Mouse (Mus musculus) forebrain, embryonic 15.5 days (tissue): Measurements from ENCODE around the gene Slc22a21. TPM values are rescaled to one million over a fixed set of nuclear protein-coding genes. Genes with fewer than 3 reads are reported as not detected.

Source experiments
- ATAC-seq: fragments of 200-750 bp; cut with Nextera tagmentation; replicated peaks from 2 replicates; pipeline ENCODE4 v1.8.0; 2017; ENCODE audit warnings: mild to moderate bottlenecking, moderate TSS enrichment, moderate library complexity
- H3K27ac ChIP-seq: fragments of 300-500 bp; sonication (generic); replicated peaks from 2 replicates; pipeline ENCODE4 v1.5.1; 2015; ENCODE audit warnings: mild to moderate bottlenecking, inconsistent platforms
- H3K27me3 ChIP-seq: fragments of 300-500 bp; sonication (generic); 2 replicates; pipeline ENCODE4 v1.6.1; 2015; ENCODE audit warnings: inconsistent platforms
- H3K36me3 ChIP-seq: fragments of 300-500 bp; sonication (generic); 2 replicates; pipeline ENCODE4 v1.6.1; 2015; ENCODE audit warnings: mild to moderate bottlenecking, inconsistent platforms
- H3K4me1 ChIP-seq: fragments of 300-500 bp; sonication (generic); 2 replicates; pipeline ENCODE4 v1.6.1; 2015; ENCODE audit warnings: inconsistent platforms
- H3K4me2 ChIP-seq: fragments of 300-500 bp; sonication (generic); replicated peaks from 2 replicates; pipeline ENCODE4 v1.6.1; 2015; ENCODE audit warnings: mild to moderate bottlenecking, inconsistent platforms
- H3K4me3 ChIP-seq: fragments of 300-500 bp; sonication (generic); 2 replicates; pipeline ENCODE4 v1.5.1; 2015; ENCODE audit warnings: mild to moderate bottlenecking, inconsistent platforms
- H3K9ac ChIP-seq: fragments of 300-500 bp; sonication (generic); replicated peaks from 2 replicates; pipeline ENCODE4 v1.6.1; 2015; ENCODE audit warnings: mild to moderate bottlenecking, inconsistent platforms
- H3K9me3 ChIP-seq: fragments of 300-500 bp; sonication (generic); 2 replicates; pipeline ENCODE4 v1.6.1; 2016; ENCODE audit warnings: inconsistent platforms
- WGBS: fragments of 180-500 bp; shearing (Covaris S2); methylation state at CpG from one replicate; pipeline ENCODE4 v1.1.7; 2015; ENCODE audit warnings: mixed read lengths; 5-methylcytosine and 5-hydroxymethylcytosine counted together
- polyA plus RNA-seq: library from polyadenylated mRNA; unstranded; fragments of >200 nt; fragmentation: Nextera tagmentation; extraction: Ambion mirVana; gene quantifications from 2 replicates; pipeline ENCODE4 v1.2.1, GENCODE M21; 2015

The Slc22a21 gene
- polyA plus RNA-seq, 1 experiment from 2014 or later, result 1.2 TPM

DNA sequence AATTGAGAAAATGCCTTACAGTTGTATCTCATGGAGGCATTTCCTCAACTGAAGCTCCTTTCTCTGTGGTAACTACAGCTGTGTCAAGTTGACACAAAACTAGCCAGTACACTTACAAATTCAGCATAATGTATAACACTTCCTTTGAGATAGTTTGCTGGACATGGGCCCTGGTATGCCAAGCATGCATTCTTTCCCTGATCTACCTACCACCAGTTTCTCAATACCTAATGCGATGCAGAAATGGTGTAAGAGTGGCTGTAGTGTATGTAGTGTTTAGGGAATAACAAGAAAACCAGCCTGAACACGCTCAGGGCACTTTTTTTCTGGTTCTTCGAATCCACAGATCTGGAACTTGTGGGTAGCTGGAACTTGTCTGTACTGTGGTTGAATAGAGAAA lies 51.5 kb downstream of the Slc22a21 start:
- H3K27me3 ChIP-seq, result no peaks in the 10 kb centered on the region
- H3K27ac ChIP-seq, result no peak overlapping the region
- no peak overlapping the region for H3K9ac ChIP-seq
- no peak for ATAC-seq
- H3K36me3 ChIP-seq, result no peaks in the 10 kb centered on the region
- no peak overlapping the region for H3K4me3 ChIP-seq
- H3K9me3 ChIP-seq, result no peaks in the 10 kb centered on the region
- no peaks in the 10 kb centered on the region for H3K4me1 ChIP-seq
- H3K4me2 ChIP-seq, result no peak overlapping the region
- 84% methylated on average over 3 of the region's 3 CpGs for WGBS

DNA sequence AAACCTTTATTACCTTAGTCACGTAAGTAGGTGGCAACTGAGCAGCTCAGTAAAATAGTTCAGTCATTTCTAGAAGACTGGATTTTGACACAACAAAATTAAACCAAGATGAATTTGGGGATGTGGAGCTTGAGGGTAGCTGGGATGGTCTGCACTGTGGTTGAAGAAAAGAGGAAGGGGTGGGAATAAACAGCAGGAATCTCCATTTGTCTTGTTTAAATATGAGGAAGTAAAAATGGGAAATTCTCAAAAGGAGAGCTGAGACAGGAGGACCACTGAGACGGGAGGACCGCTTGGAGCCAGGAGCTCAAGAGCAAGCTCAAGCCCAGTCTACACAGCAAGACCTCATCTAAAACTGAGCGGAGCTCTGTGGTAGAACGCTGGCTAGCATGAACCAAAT lies 53.8 kb downstream of the Slc22a21 start:
- no peaks in the 10 kb centered on the region for H3K36me3 ChIP-seq
- ATAC-seq, result no peak
- H3K4me3 ChIP-seq, result no peak overlapping the region
- WGBS, result 93% methylated on average over 5 of the region's 5 CpGs
- no peak overlapping the region for H3K27ac ChIP-seq
- H3K4me2 ChIP-seq, result no peak overlapping the region
- no peaks in the 10 kb centered on the region for H3K9me3 ChIP-seq
- no peak overlapping the region for H3K9ac ChIP-seq
- no peaks in the 10 kb centered on the region for H3K27me3 ChIP-seq
- no peaks in the 10 kb centered on the region for H3K4me1 ChIP-seq

DNA sequence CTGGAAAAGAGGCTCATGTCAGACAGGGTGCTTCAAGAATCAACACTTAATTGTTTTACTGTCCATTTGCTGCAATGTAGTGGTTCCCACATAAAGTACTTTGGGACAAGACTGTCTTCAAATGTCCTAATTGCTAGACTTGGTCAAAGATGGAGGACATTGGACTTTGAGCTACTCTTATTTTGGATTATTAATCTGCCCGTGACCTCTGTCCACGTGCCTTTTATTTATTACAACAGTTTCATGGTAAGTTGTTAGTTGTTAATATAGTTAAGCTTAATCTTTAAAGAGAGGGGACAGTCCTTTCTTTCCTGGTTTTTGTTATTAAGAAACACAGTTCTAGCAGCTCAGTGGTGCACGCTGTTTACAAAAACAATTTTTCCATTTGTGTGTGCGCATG lies 61.3 kb downstream of the Slc22a21 start:
- H3K27ac ChIP-seq, result no peak overlapping the region
- no peaks in the 10 kb centered on the region for H3K9me3 ChIP-seq
- no peaks in the 10 kb centered on the region for H3K4me1 ChIP-seq
- no peak overlapping the region for H3K4me2 ChIP-seq
- no peak overlapping the region for H3K9ac ChIP-seq
- no peaks in the 10 kb centered on the region for H3K27me3 ChIP-seq
- no peak for ATAC-seq
- WGBS, result 94% methylated on average over 4 of the region's 4 CpGs
- H3K4me3 ChIP-seq, result no peak overlapping the region
- H3K36me3 ChIP-seq, result no peaks in the 10 kb centered on the region

DNA sequence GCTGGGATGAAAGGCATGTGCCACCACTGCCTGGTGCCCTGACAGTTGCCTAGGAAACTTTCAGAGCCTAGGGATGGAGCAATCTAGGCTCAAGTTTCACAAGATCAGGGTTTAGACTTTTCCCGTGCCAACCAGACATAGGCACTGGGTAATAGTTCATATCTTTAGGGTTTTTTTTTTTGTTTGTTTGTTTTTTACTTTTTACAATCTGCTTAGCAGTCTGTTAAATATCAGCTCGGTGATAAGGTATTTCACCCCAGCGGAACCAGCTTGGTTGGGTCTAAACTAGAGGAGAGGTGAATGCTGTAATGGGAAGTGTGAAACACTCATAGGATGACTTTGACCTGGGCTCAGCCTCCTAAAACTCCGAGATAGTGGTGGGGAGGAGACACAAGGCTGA lies 69.1 kb downstream of the Slc22a21 start:
- ATAC-seq, result no peak
- H3K27me3 ChIP-seq, result no peaks in the 10 kb centered on the region
- WGBS, result 82% methylated on average over 4 of the region's 4 CpGs

DNA sequence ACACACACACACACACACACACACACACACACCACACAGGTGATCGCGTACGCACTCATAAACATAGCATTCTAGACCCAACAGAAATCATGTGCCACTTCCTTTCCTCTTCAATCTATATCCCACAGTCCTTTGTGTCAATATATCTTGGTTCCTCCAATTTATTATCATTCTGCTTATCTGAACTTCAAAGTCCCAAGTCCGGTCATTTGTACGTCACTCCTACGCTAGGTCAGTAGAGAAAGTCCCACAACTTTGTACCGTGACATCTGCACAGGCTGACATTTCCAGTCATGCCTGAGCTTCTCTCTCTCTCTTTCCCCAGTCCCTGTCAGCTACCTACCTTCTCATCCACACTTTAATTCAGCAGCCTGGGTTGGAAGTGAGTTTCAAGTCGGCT lies 71.4 kb downstream of the Slc22a21 start:
- ATAC-seq, result no peak
- 93% methylated on average over 8 of the region's 8 CpGs for WGBS
- H3K9ac ChIP-seq, result no peak overlapping the region

More for the DNA sequence above, 69.1 kb downstream of the Slc22a21 start:
- Histone ChIP-seq H3K27ac (no peak overlapping the region), H3K4me2 (no peak overlapping the region), H3K9ac (no peak overlapping the region), H3K9me3 (no peaks in the 10 kb centered on the region), H3K4me3 (no peak overlapping the region), H3K4me1 (no peaks in the 10 kb centered on the region), H3K36me3 (no peaks in the 10 kb centered on the region)

DNA sequence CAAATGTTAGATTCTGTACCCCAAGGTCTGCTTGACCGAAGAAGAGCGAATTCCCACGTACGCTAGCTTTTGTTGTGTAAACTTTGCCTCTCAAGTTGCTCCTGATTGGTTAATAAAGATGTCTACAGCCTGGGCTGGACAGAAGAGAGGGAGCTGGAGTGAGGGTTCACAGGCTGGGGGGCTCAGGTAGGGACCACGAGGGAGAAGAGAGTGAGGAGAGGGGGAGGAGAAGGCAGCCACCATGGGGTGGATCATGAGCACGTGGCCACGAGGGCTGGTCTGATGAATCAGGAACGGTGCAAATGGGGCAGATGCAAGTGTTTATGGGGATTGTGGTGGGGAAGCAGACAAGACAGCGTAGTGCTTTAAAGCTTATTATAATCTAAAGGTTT lies 75.6 kb downstream of the Slc22a21 start:
- H3K27me3 ChIP-seq, result no peaks in the 10 kb centered on the region
- WGBS, result 84% methylated on average over 9 of the region's 9 CpGs

More for the DNA sequence above, 71.4 kb downstream of the Slc22a21 start:
- Histone ChIP-seq H3K27me3 (no peaks in the 10 kb centered on the region), H3K9me3 (no peaks in the 10 kb centered on the region), H3K36me3 (no peaks in the 10 kb centered on the region), H3K4me3 (no peak overlapping the region), H3K4me1 (no peaks in the 10 kb centered on the region), H3K27ac (no peak overlapping the region), H3K4me2 (no peak overlapping the region)

DNA sequence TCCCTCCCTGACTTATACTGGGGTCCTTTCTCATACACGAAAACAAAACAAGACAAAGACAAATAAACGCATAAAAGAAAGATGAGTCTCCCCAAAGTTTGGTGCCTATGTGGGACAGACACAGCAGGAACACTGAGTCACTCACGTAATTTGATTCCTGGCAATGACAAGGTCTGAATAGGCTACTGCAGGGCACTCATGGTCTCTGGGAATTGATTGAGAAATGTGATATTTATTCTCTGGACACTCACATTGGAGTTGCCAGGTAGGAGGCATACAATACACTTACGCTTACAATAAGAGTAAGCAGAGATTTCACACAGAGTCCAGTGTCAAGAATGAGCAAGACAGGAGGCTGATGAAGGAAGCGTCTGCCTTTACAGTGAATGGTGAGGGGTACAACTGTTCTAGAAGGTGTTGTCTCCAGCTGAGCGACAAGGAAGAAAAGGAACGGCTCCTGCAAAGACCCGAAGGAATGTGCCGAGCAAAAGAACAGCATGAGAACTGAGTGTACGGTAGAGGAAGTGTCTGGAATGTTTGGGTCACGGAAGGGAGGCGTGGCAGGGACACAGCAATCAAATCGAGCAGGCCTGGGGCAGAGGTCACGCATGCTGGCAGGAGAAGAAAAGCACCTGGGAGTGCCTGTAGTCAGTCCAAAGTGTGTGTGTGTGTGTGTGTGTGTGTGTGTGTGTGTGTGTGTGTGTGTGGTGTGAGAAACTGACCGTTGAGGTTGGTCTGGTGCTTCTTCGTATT lies 76.2 kb downstream of the Slc22a21 start:
- no peak for ATAC-seq

More for the DNA sequence above, 75.6 kb downstream of the Slc22a21 start:
- no peak for ATAC-seq
- H3K36me3 ChIP-seq, result no peaks in the 10 kb centered on the region
- no peak overlapping the region for H3K4me2 ChIP-seq
- no peaks in the 10 kb centered on the region for H3K4me1 ChIP-seq
- no peak overlapping the region for H3K4me3 ChIP-seq
- no peaks in the 10 kb centered on the region for H3K9me3 ChIP-seq
- no peak overlapping the region for H3K27ac ChIP-seq
- no peak overlapping the region for H3K9ac ChIP-seq

DNA sequence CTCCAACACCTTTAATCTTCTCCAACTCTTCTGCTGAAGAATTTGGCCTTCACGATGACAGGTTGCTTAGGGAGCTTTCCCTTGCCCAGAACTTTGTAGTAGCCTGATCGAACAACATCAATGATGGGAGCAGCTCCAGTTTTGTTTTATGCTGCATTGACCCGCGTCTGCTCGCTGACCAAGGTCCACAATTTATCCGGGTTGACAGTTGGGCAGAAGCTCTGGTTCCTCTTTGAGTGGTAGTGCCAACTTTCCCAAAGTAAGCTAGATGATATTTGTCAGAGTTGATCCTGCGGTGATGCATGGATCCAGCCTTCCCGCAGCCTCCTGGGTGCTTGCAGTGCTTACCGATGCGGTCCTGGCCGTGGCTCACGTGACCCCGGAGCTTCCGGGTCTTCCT lies 77.4 kb downstream of the Slc22a21 start:
- H3K9me3 ChIP-seq, result no peaks in the 10 kb centered on the region
- ATAC-seq, result no peak
- no peaks in the 10 kb centered on the region for H3K4me1 ChIP-seq
- H3K36me3 ChIP-seq, result no peaks in the 10 kb centered on the region
- H3K9ac ChIP-seq, result no peak overlapping the region
- no peaks in the 10 kb centered on the region for H3K27me3 ChIP-seq
- H3K4me2 ChIP-seq, result no peak overlapping the region
- no peak overlapping the region for H3K4me3 ChIP-seq
- H3K27ac ChIP-seq, result no peak overlapping the region
- WGBS, result 92% methylated on average over 14 of the region's 14 CpGs

More for the DNA sequence above, 76.2 kb downstream of the Slc22a21 start:
- Histone ChIP-seq H3K36me3 (no peaks in the 10 kb centered on the region), H3K9me3 (no peaks in the 10 kb centered on the region), H3K4me3 (no peak overlapping the region), H3K4me2 (no peak overlapping the region), H3K27me3 (no peaks in the 10 kb centered on the region), H3K9ac (no peak overlapping the region), H3K27ac (no peak overlapping the region), H3K4me1 (no peaks in the 10 kb centered on the region)
- WGBS, result 50% methylated on average over 16 of the region's 16 CpGs

DNA sequence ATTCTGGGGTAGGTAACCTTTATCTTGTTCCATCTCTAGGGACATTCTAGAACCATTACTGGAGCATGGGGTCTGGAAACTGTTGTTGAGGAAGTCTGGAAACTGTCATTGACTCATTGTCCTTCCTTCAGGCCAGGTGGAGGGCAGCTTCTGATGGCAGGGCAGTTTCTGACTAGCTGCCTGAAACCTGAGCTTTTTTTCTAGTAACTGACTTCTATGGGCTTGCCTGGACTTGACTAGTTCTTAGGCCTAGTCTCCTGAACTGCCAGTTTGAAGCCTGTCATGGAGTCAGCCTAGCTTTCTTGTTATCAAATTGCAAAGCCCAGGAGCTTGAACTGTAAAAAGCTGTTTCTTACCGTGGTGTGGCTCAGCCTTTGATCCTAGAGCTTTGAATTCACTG lies 79.1 kb downstream of the Slc22a21 start:
- H3K4me3 ChIP-seq, result no peak overlapping the region
- no peaks in the 10 kb centered on the region for H3K9me3 ChIP-seq
- H3K27ac ChIP-seq, result no peak overlapping the region
- H3K4me1 ChIP-seq, result no peaks in the 10 kb centered on the region
- no peak overlapping the region for H3K9ac ChIP-seq
- 65% methylated on average over 1 of the region's 1 CpGs for WGBS
- ATAC-seq, result no peak
- no peaks in the 10 kb centered on the region for H3K36me3 ChIP-seq
- H3K4me2 ChIP-seq, result no peak overlapping the region
- no peaks in the 10 kb centered on the region for H3K27me3 ChIP-seq

DNA sequence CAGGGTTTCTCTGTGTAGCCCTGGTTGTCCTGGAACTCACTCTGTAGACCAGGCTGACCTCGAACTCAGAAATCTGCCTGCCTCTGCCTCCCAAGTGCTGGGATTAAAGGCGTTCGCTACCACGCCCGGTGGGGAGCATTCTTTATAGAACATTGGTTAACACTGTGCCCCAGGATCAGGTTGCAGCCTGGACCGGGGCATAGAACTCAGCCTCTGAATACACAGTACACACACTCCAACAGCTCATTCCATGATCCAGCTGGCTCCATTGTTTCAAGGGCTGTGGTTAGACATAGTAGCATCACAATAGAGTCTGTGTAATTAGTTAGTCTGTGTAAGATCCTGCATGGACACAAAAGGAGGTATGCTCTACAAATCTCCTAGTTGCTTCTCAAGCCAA lies 80.2 kb downstream of the Slc22a21 start:
- H3K36me3 ChIP-seq, result no peaks in the 10 kb centered on the region
- no peak overlapping the region for H3K9ac ChIP-seq
- H3K27ac ChIP-seq, result no peak overlapping the region
- H3K4me2 ChIP-seq, result no peak overlapping the region
- ATAC-seq, result no peak
- H3K4me3 ChIP-seq, result no peak overlapping the region
- WGBS, result 80% methylated on average over 6 of the region's 6 CpGs
- no peaks in the 10 kb centered on the region for H3K9me3 ChIP-seq
- no peaks in the 10 kb centered on the region for H3K4me1 ChIP-seq
- no peaks in the 10 kb centered on the region for H3K27me3 ChIP-seq

Other genes starting within 250 kb of the Slc22a21 start
- 2.9 and 3.3 TPM in 2 replicates for gene Irf1, start 210.3 kb downstream of the Slc22a21 start, polyA plus RNA-seq
- gene Gm17334, start 207.1 kb downstream of the Slc22a21 start, polyA plus RNA-seq, result not detected in 2 replicates
- gene Gm12216, start 121.1 kb downstream of the Slc22a21 start, polyA plus RNA-seq, result 0.28 TPM in 1 of 2 replicates, not detected in the other
- 10.2 and 10.9 TPM in 2 replicates for gene Slc22a5, start 88.7 kb downstream of the Slc22a21 start, polyA plus RNA-seq
- 1.1 and 1.2 TPM in 2 replicates for gene Slc22a4, start 47.8 kb upstream of the Slc22a21 start, polyA plus RNA-seq
- 42.8 TPM in 2 replicates for gene Pdlim4, start 88.7 kb upstream of the Slc22a21 start, polyA plus RNA-seq
- 6.0 and 6.7 TPM in 2 replicates for gene P4ha2, start 119.8 kb upstream of the Slc22a21 start, polyA plus RNA-seq